Mouse (Mus musculus): ENCODE measurements around the gene Fer1l4. TPM values are rescaled to one million over a fixed set of nuclear protein-coding genes. Genes with fewer than 3 reads are reported as not detected.
A peak's percentile ranks its signal among the peaks of the same experiment; 100 is the strongest.

Gene Fer1l4
- polyA plus RNA-seq, 1 experiment from 2014 or later: 0.05 TPM

DNA sequence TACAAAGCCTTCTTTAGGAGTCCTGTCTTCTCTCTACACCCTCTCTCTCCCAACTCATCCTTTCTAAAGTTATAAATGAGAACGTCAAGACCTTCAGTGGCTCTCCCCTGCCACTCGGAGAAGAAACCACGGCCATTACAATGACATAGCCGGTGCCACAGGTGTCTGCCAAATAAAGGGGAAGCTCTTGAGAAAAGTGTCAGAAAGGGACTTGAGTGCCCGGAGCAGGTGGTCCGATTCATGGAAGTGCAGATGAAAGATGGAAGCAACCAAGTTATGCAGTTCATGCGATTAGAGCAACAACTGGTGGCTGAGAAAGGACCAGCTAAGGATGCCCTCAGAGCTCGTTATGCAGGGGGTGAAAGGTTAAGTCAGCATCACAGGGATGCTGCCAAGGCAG is 9.8 kb downstream of the Fer1l4 start:
- ATAC-seq (replicated peaks; ENCODE audit: low FRiP score, low TSS enrichment, low read depth): no peak
- Histone ChIP-seq H3K9me3 (ENCODE audit: control insufficient read depth, low read length) (no peaks in the 10 kb centered on the region), H3K27ac (ENCODE audit: low read depth) (no peak overlapping the region), H3K9ac (ENCODE audit: low read length) (no peak overlapping the region), H3K4me2 (ENCODE audit: low read length) (no peak overlapping the region), H3K4me1 (replicated peaks; ENCODE audit: control insufficient read depth, insufficient read depth, low read length) (0 out of 2 replicates have a peak, but pooled peaks cover 3% of the 10 kb centered on the region), H3K36me3 (ENCODE audit: control insufficient read depth, insufficient read depth, low read length) (no peaks in the 10 kb centered on the region), H3K4me3 (ENCODE audit: low read depth, low read length) (no peak overlapping the region), H3K27me3 (replicated peaks; ENCODE audit: control insufficient read depth, insufficient read depth, low read length) (no peaks in the 10 kb centered on the region)
- WGBS: 87% methylated on average over 8 of the region's 8 CpGs
- no peak for DNase-seq (ENCODE audit: low spot score)

DNA sequence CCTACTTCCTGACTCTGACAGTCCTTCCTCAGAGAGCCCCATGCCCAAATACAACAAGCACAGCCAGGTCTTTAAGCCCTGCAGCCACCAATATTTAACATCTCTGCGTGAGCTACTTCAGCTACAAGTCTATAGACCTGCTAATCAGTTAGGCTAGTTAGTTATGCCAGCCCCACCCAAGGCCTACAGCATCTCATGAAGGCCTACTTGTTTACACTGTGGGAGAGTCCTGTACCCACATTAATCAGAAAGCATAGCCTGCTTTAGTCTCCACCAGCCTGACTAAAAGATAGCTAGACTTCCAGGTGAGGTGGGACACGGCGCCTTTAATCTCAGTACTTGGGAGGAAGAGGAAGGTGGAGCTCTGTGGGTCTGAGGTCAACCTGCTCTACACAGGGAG is 13.4 kb downstream of the Fer1l4 start:
- no peak for DNase-seq (ENCODE audit: low spot score)
- ATAC-seq (replicated peaks; ENCODE audit: low FRiP score, low TSS enrichment, low read depth): no peak

DNA sequence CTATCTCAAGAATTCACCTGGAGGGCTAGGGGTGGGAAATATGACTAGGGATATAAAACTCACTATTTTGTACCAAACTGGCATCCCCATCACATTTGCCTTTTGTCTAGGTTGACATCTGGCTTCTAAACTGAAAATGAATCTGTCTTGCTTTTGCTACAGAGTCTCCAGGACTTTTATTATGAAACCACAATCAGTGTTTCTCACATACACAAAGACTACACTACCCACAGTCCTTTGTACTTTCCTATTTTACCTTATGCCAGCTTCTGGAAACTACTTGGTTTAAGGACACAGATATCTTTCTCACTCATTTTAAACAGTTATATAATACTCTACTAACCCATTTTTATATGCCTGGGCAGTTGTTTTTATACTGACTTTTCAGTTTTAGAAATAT is 27.3 kb downstream of the Fer1l4 start:
- Histone ChIP-seq H3K4me2 (ENCODE audit: low read length) (no peak overlapping the region), H3K27me3 (replicated peaks; ENCODE audit: control insufficient read depth, insufficient read depth, low read length) (no peaks in the 10 kb centered on the region), H3K4me1 (replicated peaks; ENCODE audit: control insufficient read depth, insufficient read depth, low read length) (no peaks in the 10 kb centered on the region), H3K4me3 (ENCODE audit: low read depth, low read length) (no peak overlapping the region), H3K9ac (ENCODE audit: low read length) (no peak overlapping the region), H3K9me3 (ENCODE audit: control insufficient read depth, low read length) (no peaks in the 10 kb centered on the region), H3K27ac (ENCODE audit: low read depth) (no peak overlapping the region), H3K36me3 (ENCODE audit: control insufficient read depth, insufficient read depth, low read length) (no peaks in the 10 kb centered on the region)
- DNase-seq (ENCODE audit: low spot score) (no peak), ATAC-seq (replicated peaks; ENCODE audit: low FRiP score, low TSS enrichment, low read depth) (no peak)

More for the DNA sequence above, 13.4 kb downstream of the Fer1l4 start:
- no peak overlapping the region for H3K9ac ChIP-seq (ENCODE audit: low read length)
- no peaks in the 10 kb centered on the region for H3K9me3 ChIP-seq (ENCODE audit: control insufficient read depth, low read length)
- no peaks in the 10 kb centered on the region for H3K27me3 ChIP-seq (replicated peaks; ENCODE audit: control insufficient read depth, insufficient read depth, low read length)
- H3K27ac ChIP-seq (ENCODE audit: low read depth): no peak overlapping the region
- no peaks in the 10 kb centered on the region for H3K4me1 ChIP-seq (replicated peaks; ENCODE audit: control insufficient read depth, insufficient read depth, low read length)
- H3K36me3 ChIP-seq (ENCODE audit: control insufficient read depth, insufficient read depth, low read length): no peaks in the 10 kb centered on the region
- no peak overlapping the region for H3K4me2 ChIP-seq (ENCODE audit: low read length)
- 83% methylated on average over 3 of the region's 3 CpGs for WGBS
- H3K4me3 ChIP-seq (ENCODE audit: low read depth, low read length): no peak overlapping the region

DNA sequence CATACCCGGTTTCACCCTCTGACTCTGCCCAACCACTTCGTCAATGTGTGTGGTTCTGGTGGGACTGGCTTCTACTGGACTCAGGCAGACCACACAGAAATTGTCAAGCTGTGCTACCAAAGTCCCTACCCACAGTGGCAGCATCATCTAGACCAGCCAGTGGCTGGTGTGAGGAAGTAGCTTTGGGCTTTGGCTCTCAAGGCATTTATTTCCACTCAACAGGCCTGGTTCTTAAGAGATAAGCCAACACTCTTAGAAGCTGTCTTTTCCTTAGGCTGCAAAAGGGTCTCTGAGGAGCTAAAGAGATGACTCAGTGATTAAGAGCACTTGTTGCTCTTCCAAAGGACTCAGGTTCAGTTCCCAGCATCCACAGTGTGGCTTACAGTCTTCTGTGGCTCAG is 31.0 kb downstream of the Fer1l4 start:
- Histone ChIP-seq H3K4me1 (replicated peaks; ENCODE audit: control insufficient read depth, insufficient read depth, low read length) (no peaks in the 10 kb centered on the region), H3K4me2 (ENCODE audit: low read length) (no peak overlapping the region), H3K27me3 (replicated peaks; ENCODE audit: control insufficient read depth, insufficient read depth, low read length) (no peaks in the 10 kb centered on the region), H3K27ac (ENCODE audit: low read depth) (no peak overlapping the region), H3K9ac (ENCODE audit: low read length) (no peak overlapping the region), H3K36me3 (ENCODE audit: control insufficient read depth, insufficient read depth, low read length) (peaks cover 24% of the 10 kb centered on the region), H3K4me3 (ENCODE audit: low read depth, low read length) (no peak overlapping the region), H3K9me3 (ENCODE audit: control insufficient read depth, low read length) (no peaks in the 10 kb centered on the region)
- ATAC-seq (replicated peaks; ENCODE audit: low FRiP score, low TSS enrichment, low read depth) (no peak), DNase-seq (ENCODE audit: low spot score) (no peak)
- WGBS: 81% methylated on average over 2 of the region's 2 CpGs

GRCm38 (mm10) chr2:156021219-156021618 is 31.5 kb downstream of the Fer1l4 start:
- DNase-seq (ENCODE audit: low spot score) (no peak), ATAC-seq (replicated peaks; ENCODE audit: low FRiP score, low TSS enrichment, low read depth) (no peak)
- Histone ChIP-seq H3K27ac (ENCODE audit: low read depth) (no peak overlapping the region), H3K36me3 (ENCODE audit: control insufficient read depth, insufficient read depth, low read length) (peaks cover 30% of the 10 kb centered on the region), H3K4me2 (ENCODE audit: low read length) (no peak overlapping the region), H3K4me3 (ENCODE audit: low read depth, low read length) (no peak overlapping the region), H3K9me3 (ENCODE audit: control insufficient read depth, low read length) (no peaks in the 10 kb centered on the region), H3K4me1 (replicated peaks; ENCODE audit: control insufficient read depth, insufficient read depth, low read length) (no peaks in the 10 kb centered on the region), H3K9ac (ENCODE audit: low read length) (no peak overlapping the region), H3K27me3 (replicated peaks; ENCODE audit: control insufficient read depth, insufficient read depth, low read length) (no peaks in the 10 kb centered on the region)
- WGBS: 91% methylated on average over 8 of the region's 8 CpGs

- WGBS: 81% methylated on average over 3 of the region's 3 CpGs
- ATAC-seq (replicated peaks; ENCODE audit: low FRiP score, low TSS enrichment, low read depth): no peak
- H3K36me3 ChIP-seq (ENCODE audit: control insufficient read depth, insufficient read depth, low read length): peaks cover 61% of the 10 kb centered on the region
Measured at GRCm38 (mm10) chr2:156018106-156018505, 34.6 kb downstream of the Fer1l4 start.

DNA sequence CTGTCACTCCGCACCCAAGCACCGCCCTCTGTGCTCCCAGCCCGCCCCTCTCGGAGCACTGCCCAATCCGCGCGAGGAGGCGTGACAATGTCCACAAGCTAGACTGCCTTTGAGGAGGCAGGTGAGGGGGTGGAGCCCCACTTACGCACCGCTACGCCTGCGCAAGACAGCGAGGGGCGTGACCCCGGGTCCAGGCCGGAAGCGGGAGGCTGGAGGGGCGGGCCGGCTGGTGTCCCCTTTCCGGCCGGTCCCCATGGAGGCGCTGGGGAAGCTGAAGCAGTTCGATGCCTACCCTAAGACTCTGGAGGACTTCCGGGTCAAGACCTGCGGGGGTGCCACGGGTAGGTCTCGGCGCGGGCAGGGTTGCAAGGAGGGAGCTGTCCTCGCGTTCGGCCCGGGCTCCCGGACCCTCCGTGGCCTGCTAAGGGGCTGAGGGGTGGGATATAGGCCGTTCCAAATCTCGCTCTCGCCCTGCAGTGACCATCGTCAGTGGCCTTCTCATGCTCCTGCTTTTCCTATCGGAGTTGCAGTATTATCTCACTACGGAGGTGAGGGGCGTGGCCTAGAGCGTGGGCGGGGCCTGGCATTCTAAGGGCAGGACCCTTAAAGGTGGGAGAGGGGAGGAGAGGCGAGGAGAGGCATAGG is 44.7 kb downstream of the Fer1l4 start, which contains the start of the genes 6430550D23Rik and Ergic3:
Gene 6430550D23Rik (minus strand): TSS at position 90 of the 645 bp plus-strand sequence.
Gene Ergic3 (plus strand): TSS at position 158 of the 645 bp plus-strand sequence.
- WGBS: under 1% methylated on average over 40 of the region's 45 CpGs

More at GRCm38 (mm10) chr2:156018106-156018505, 34.6 kb downstream of the Fer1l4 start:
- H3K9me3 ChIP-seq (ENCODE audit: control insufficient read depth, low read length): no peaks in the 10 kb centered on the region
- H3K27me3 ChIP-seq (replicated peaks; ENCODE audit: control insufficient read depth, insufficient read depth, low read length): no peaks in the 10 kb centered on the region
- no peak overlapping the region for H3K9ac ChIP-seq (ENCODE audit: low read length)
- no peak overlapping the region for H3K4me3 ChIP-seq (ENCODE audit: low read depth, low read length)
- no peaks in the 10 kb centered on the region for H3K4me1 ChIP-seq (replicated peaks; ENCODE audit: control insufficient read depth, insufficient read depth, low read length)
- no peak for DNase-seq (ENCODE audit: low spot score)
- no peak overlapping the region for H3K4me2 ChIP-seq (ENCODE audit: low read length)
- no peak overlapping the region for H3K27ac ChIP-seq (ENCODE audit: low read depth)

GRCm38 (mm10) chr2:156005393-156005792 is 47.4 kb downstream of the Fer1l4 start:
- Histone ChIP-seq H3K27me3 (replicated peaks; ENCODE audit: control insufficient read depth, insufficient read depth, low read length) (no peaks in the 10 kb centered on the region), H3K9me3 (ENCODE audit: control insufficient read depth, low read length) (0 out of 2 replicates have a peak, but pooled peaks cover 3% of the 10 kb centered on the region), H3K27ac (ENCODE audit: low read depth) (no peak overlapping the region), H3K4me3 (ENCODE audit: low read depth, low read length) (no peak overlapping the region), H3K4me2 (ENCODE audit: low read length) (no peak overlapping the region), H3K9ac (ENCODE audit: low read length) (no peak overlapping the region), H3K4me1 (replicated peaks; ENCODE audit: control insufficient read depth, insufficient read depth, low read length) (peaks cover 6% of the 10 kb centered on the region), H3K36me3 (ENCODE audit: control insufficient read depth, insufficient read depth, low read length) (peaks cover 24% of the 10 kb centered on the region)
- DNase-seq (ENCODE audit: low spot score) (no peak), ATAC-seq (replicated peaks; ENCODE audit: low FRiP score, low TSS enrichment, low read depth) (no peak)
- WGBS: 93% methylated on average over 4 of the region's 4 CpGs

More for the DNA sequence above, 44.7 kb downstream of the Fer1l4 start, which contains the start of the genes 6430550D23Rik and Ergic3:
- peaks cover 6% of the 10 kb centered on the region for H3K4me1 ChIP-seq (replicated peaks; ENCODE audit: control insufficient read depth, insufficient read depth, low read length)
- no peaks in the 10 kb centered on the region for H3K27me3 ChIP-seq (replicated peaks; ENCODE audit: control insufficient read depth, insufficient read depth, low read length)
- peak within 1 kb of the TSS; percentile 73 for H3K27ac ChIP-seq (ENCODE audit: low read depth)
- 0 out of 2 replicates have a peak, but pooled peaks cover 3% of the 10 kb centered on the region for H3K9me3 ChIP-seq (ENCODE audit: control insufficient read depth, low read length)
- peak; percentile 98 for ATAC-seq (replicated peaks; ENCODE audit: low FRiP score, low TSS enrichment, low read depth)
- H3K36me3 ChIP-seq (ENCODE audit: control insufficient read depth, insufficient read depth, low read length): peaks cover 38% of the 10 kb centered on the region
- peak within 1 kb of the TSS; percentile 77 for H3K4me2 ChIP-seq (ENCODE audit: low read length)
- DNase-seq (ENCODE audit: low spot score): peak; percentile 96
- H3K4me3 ChIP-seq (ENCODE audit: low read depth, low read length): peak within 1 kb of the TSS; percentile 98
- peak within 1 kb of the TSS; percentile 76 for H3K9ac ChIP-seq (ENCODE audit: low read length)

DNA sequence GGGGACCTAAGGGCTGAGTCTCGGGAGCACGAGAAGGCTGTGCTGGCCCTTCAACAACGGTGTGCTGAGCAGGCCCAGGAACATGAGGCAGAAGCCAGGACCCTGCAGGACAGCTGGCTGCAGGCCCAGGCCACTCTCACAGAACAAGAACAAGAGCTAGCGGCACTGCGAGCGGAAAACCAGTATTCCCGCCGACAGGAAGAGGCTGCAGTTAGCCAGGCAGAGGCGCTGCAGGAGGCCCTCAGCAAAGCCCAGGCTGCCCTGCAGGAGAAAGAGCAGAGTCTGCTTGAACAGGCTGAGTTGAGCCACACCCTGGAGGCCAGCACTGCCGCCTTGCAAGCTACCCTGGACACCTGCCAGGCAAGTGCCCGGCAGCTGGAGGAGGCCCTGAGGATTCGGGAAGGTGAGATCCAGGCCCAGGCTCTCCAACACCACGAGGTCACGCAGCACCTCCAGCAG is 60.9 kb downstream of the Fer1l4 start:
- no peak overlapping the region for H3K27ac ChIP-seq (ENCODE audit: low read depth)

More for the DNA sequence above, 60.9 kb downstream of the Fer1l4 start:
- no peaks in the 10 kb centered on the region for H3K27me3 ChIP-seq (replicated peaks; ENCODE audit: control insufficient read depth, insufficient read depth, low read length)
- H3K9ac ChIP-seq (ENCODE audit: low read length): no peak overlapping the region
- 91% methylated on average over 14 of the region's 14 CpGs for WGBS
- H3K4me3 ChIP-seq (ENCODE audit: low read depth, low read length): no peak overlapping the region
- H3K4me1 ChIP-seq (replicated peaks; ENCODE audit: control insufficient read depth, insufficient read depth, low read length): no peaks in the 10 kb centered on the region
- H3K9me3 ChIP-seq (ENCODE audit: control insufficient read depth, low read length): no peaks in the 10 kb centered on the region
- no peak for DNase-seq (ENCODE audit: low spot score)
- no peak for ATAC-seq (replicated peaks; ENCODE audit: low FRiP score, low TSS enrichment, low read depth)
- H3K36me3 ChIP-seq (ENCODE audit: control insufficient read depth, insufficient read depth, low read length): peaks cover 98% of the 10 kb centered on the region
- H3K4me2 ChIP-seq (ENCODE audit: low read length): no peak overlapping the region

Data from intestine, embryonic 14.5 days (tissue).